Mouse (Mus musculus) kidney, embryonic 14.5 days (tissue): Measurements from ENCODE around the gene Wdr66. TPM values are rescaled to one million over a fixed set of nuclear protein-coding genes. Genes with fewer than 3 reads are reported as not detected.
A peak's percentile ranks its signal among the peaks of the same experiment; 100 is the strongest.

Experiments used
- ATAC-seq: fragments of 200-750 bp; cut with Nextera tagmentation; 2 replicates; pipeline ENCODE4 v1.8.0; 2017; ENCODE audit warnings: moderate number of reproducible peaks, mild to moderate bottlenecking, moderate TSS enrichment, moderate library complexity; ENCODE audit not compliant: low FRiP score, low TSS enrichment
- H3K27ac ChIP-seq: fragments of 300-500 bp; sonication (generic); 2 replicates; pipeline ENCODE4 v1.5.1; 2014; ENCODE audit warnings: low read depth, mild to moderate bottlenecking, low read length, moderate library complexity, mixed read lengths
- H3K27me3 ChIP-seq: fragments of 300-500 bp; sonication (generic); 2 replicates; pipeline ENCODE4 v1.6.1; 2014; ENCODE audit warnings: mild to moderate bottlenecking, low read length; ENCODE audit not compliant: control insufficient read depth, insufficient read depth
- H3K36me3 ChIP-seq: fragments of 300-500 bp; sonication (generic); 2 replicates; pipeline ENCODE4 v1.6.1; 2014; ENCODE audit warnings: low read length, mixed read lengths; ENCODE audit not compliant: control insufficient read depth, insufficient read depth
- H3K4me1 ChIP-seq: fragments of 300-500 bp; sonication (generic); 2 replicates; pipeline ENCODE4 v1.6.1; 2014; ENCODE audit warnings: low read length, mixed read lengths; ENCODE audit not compliant: control insufficient read depth, insufficient read depth
- H3K4me2 ChIP-seq: fragments of 300-500 bp; sonication (generic); replicated peaks from 2 replicates; pipeline ENCODE4 v1.6.1; 2014; ENCODE audit warnings: low read depth, mild to moderate bottlenecking, low read length
- H3K4me3 ChIP-seq: fragments of 300-500 bp; sonication (generic); 2 replicates; pipeline ENCODE4 v1.5.1; 2014; ENCODE audit warnings: mild to moderate bottlenecking, low read length
- H3K9ac ChIP-seq: fragments of 300-500 bp; sonication (generic); 2 replicates; pipeline ENCODE4 v1.6.1; 2014; ENCODE audit warnings: low read depth, mild to moderate bottlenecking, low read length, moderate library complexity
- H3K9me3 ChIP-seq: fragments of 300-500 bp; sonication (generic); 2 replicates; pipeline ENCODE4 v1.6.1; 2016; ENCODE audit warnings: low read length; ENCODE audit not compliant: control insufficient read depth
- WGBS: fragments of 180-500 bp; shearing (Covaris S2); extraction: QIAGEN DNeasy Blood & Tissue Kit; methylation state at CpG from one replicate; pipeline ENCODE4 v1.1.7; 2014; 5-methylcytosine and 5-hydroxymethylcytosine counted together
- polyA plus RNA-seq: library from polyadenylated mRNA; unstranded; fragments of >200 nt; fragmentation: Nextera tagmentation; extraction: Ambion mirVana; gene quantifications from 2 replicates; pipeline ENCODE4 v1.2.1, GENCODE M21; 2014

The Wdr66 gene
- polyA plus RNA-seq, 1 experiment from 2014 or later: 2.7 TPM

DNA sequence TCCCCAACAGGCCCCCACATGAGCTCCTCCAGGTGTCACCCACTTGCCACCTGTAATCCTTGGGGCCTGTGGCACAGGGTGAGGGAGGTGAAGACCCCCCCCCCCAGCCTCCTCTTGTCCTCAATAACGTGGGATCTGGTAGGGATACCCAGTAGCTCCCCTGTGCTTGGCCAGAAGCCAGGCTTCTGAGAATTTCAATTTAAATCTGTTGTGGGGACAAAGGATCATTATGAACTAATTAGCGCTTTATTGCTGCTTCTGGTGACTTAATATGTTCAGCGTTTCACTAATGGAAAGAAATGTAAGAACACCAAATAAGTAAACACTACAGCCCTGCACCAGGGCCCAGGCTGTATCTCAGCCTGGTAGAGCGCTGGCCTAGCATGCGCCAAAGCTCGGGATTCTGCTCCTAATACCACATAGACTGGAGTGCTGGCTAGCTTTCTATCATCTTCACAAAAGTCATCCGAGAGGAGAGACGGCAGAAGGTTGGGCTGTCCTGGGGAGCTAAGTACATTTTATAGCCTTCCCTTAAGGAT lies 48.7 kb downstream of the Wdr66 start:
- no peak overlapping the region for H3K9ac ChIP-seq
- H3K36me3 ChIP-seq: no peaks in the 10 kb centered on the region
- WGBS: 68% methylated on average over 8 of the region's 8 CpGs
- H3K27ac ChIP-seq: no peak overlapping the region
- ATAC-seq: no peak
- H3K4me1 ChIP-seq: peaks cover 17% of the 10 kb centered on the region
- H3K4me2 ChIP-seq: no peak overlapping the region; the same call in 1 of the 2 replicates
- no peaks in the 10 kb centered on the region for H3K27me3 ChIP-seq
- no peaks in the 10 kb centered on the region for H3K9me3 ChIP-seq
- no peak overlapping the region for H3K4me3 ChIP-seq

- Histone ChIP-seq H3K4me3 (no peak overlapping the region), H3K27me3 (no peaks in the 10 kb centered on the region), H3K4me1 (peaks cover 17% of the 10 kb centered on the region), H3K36me3 (no peaks in the 10 kb centered on the region), H3K9ac (no peak overlapping the region), H3K9me3 (no peaks in the 10 kb centered on the region), H3K4me2 (no peak overlapping the region), H3K27ac (no peak overlapping the region)
- ATAC-seq: 0 out of 2 replicates have a peak, but pooled peaks have one; percentile 43
- 58% methylated on average over 20 of the region's 20 CpGs for WGBS
These were observed 50.0 kb downstream of the Wdr66 start for GRCm38 (mm10) chr5:123301780-123302521.

DNA sequence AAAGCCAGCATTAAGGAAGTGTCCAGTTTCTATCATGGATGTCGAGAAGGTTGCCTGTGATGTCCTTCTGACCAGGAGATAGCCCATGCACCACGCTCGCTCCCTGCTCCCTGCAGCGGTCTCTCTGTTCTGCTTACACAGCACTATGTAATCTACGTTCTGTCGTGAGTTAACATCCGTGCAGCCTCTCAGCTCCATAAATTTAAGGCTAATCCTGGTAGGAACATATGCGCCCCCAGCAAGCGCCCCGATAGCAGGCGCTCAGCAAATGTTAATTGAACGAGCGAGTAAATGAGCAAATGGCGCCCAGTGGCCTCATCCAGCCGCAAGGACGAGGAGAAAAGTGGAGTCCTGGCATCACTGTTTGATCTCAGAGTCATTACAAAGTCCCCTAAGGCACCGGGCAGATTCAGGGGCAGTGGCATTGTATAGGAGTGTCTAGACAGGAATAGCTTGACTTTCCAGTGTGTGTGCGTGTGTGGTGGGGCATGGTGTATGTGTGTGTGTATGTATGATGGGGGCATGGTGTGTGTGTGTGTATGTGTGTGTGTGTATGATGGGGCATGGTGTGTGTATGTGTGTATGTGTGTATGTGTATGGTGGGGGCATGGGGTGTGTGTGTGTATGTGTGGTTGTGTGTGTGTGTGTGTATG lies 55.9 kb downstream of the Wdr66 start:
- Histone ChIP-seq H3K4me1 (0 out of 2 replicates have a peak, but pooled peaks cover 11% of the 10 kb centered on the region), H3K4me3 (no peak overlapping the region), H3K9me3 (no peaks in the 10 kb centered on the region), H3K27me3 (no peaks in the 10 kb centered on the region), H3K36me3 (no peaks in the 10 kb centered on the region), H3K9ac (no peak overlapping the region), H3K4me2 (no peak overlapping the region), H3K27ac (no peak overlapping the region)
- 50% methylated on average over 18 of the region's 18 CpGs for WGBS
- ATAC-seq: no peak

DNA sequence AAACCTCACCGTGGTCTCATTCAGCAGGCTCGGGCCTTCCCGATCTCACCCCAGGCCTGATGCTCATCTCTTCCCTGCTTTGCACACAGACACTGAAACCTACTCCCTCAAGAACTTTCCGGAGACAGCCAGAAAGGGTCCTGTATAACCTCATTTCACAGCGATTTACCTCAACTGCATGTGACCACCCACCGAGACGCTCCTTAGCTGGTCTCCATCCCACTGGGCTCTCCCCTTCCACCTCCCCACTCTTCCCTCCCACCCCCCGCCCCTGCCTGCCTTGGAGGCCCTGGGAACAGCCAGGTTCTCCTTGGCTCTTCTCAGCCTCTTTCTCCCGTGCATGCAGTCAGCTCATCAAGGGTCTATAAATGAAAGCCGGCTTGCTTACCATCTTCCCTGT lies 57.9 kb downstream of the Wdr66 start:
- no peak overlapping the region for H3K4me2 ChIP-seq
- ATAC-seq: no peak

GRCm38 (mm10) chr5:123310221-123310620 lies 58.3 kb downstream of the Wdr66 start:
- ATAC-seq: no peak
- Histone ChIP-seq H3K4me3 (no peak overlapping the region), H3K4me2 (no peak overlapping the region), H3K27ac (no peak overlapping the region), H3K27me3 (no peaks in the 10 kb centered on the region), H3K4me1 (peaks cover 17% of the 10 kb centered on the region), H3K9me3 (no peaks in the 10 kb centered on the region), H3K9ac (no peak overlapping the region), H3K36me3 (no peaks in the 10 kb centered on the region)
- 44% methylated on average over 7 of the region's 7 CpGs for WGBS

More for the DNA sequence above, 57.9 kb downstream of the Wdr66 start:
- 27% methylated on average over 10 of the region's 10 CpGs for WGBS
- no peak overlapping the region for H3K4me3 ChIP-seq
- peaks cover 17% of the 10 kb centered on the region for H3K4me1 ChIP-seq
- no peaks in the 10 kb centered on the region for H3K9me3 ChIP-seq
- no peaks in the 10 kb centered on the region for H3K27me3 ChIP-seq
- H3K36me3 ChIP-seq: no peaks in the 10 kb centered on the region
- no peak overlapping the region for H3K27ac ChIP-seq
- no peak overlapping the region for H3K9ac ChIP-seq

GRCm38 (mm10) chr5:123313058-123313630 lies 61.2 kb downstream of the Wdr66 start:
- Histone ChIP-seq H3K36me3 (no peaks in the 10 kb centered on the region), H3K27me3 (no peaks in the 10 kb centered on the region), H3K9me3 (no peaks in the 10 kb centered on the region), H3K27ac (no peak overlapping the region), H3K4me3 (no peak overlapping the region), H3K4me2 (no peak overlapping the region), H3K4me1 (peaks cover 17% of the 10 kb centered on the region), H3K9ac (no peak overlapping the region)
- no peak for ATAC-seq
- whole genome bisulfite sequencing: 58% methylated on average over 12 of the region's 12 CpGs

DNA sequence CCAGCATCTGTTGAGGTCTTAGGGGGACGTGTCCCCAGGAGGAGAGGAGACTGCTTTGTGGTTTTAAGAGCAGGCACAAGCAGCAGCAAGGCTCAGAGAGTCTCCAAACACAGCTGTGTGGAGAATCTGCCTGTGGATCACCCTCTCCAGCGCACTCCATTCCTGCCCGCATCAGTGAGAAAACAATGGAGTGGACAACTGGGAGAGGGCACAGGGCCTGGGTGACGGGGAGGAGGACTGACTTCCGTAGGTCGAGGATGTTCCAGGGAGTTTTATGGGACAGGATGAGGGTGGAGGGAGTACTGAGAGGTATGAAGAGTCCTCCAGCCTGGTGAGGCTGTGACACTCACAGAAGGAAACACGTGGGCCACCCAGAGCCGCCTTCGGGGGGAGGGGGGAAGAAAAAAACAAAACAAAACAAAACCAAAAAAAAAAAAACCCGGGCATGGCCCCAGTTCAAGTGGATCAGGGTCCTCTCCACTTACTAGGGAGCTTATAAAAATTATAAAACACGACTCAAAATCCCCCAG lies 62.0 kb downstream of the Wdr66 start:
- WGBS: 35% methylated on average over 11 of the region's 11 CpGs
- Histone ChIP-seq H3K4me3 (no peak overlapping the region), H3K9me3 (no peaks in the 10 kb centered on the region), H3K4me1 (peaks cover 17% of the 10 kb centered on the region), H3K4me2 (no peak overlapping the region), H3K36me3 (no peaks in the 10 kb centered on the region), H3K27me3 (no peaks in the 10 kb centered on the region), H3K9ac (no peak overlapping the region), H3K27ac (no peak overlapping the region)
- no peak for ATAC-seq

DNA sequence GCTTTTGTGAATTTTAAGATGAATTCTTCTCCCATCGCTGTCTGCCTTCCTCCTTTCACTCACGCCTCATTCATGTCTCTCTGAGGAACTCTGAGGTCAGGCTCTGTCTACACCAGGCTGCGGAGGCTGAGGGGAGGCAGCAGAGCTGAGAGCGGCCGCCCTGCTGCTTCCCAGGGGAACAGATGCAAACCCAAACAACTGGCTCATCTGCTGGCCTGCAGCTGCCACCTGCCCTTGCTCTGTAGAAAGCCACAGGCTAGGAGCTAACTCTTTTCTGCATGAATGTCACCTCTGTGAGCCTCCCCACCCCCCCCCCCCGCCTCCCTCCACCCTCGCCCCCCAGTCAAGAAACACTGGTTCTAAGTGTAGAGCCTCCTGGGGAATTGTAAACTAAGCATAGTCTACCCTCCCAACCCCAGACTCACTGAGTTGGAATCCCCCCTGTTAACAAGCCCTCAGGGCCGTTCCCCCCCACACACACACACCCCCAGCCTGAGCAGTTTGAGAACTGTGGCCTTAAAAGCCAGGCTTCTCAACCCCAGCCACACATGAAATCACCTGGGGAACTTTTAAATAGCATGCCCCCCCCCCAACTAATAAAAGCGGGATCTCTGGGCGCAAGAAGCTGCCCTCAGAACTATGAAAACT lies 63.4 kb downstream of the Wdr66 start:
- H3K4me1 ChIP-seq: peaks cover 9% of the 10 kb centered on the region
- 40% methylated on average over 10 of the region's 10 CpGs for WGBS
- no peak overlapping the region for H3K4me3 ChIP-seq
- H3K36me3 ChIP-seq: no peaks in the 10 kb centered on the region
- no peaks in the 10 kb centered on the region for H3K9me3 ChIP-seq
- H3K27ac ChIP-seq: no peak overlapping the region
- H3K9ac ChIP-seq: no peak overlapping the region
- no peak overlapping the region for H3K4me2 ChIP-seq
- H3K27me3 ChIP-seq: no peaks in the 10 kb centered on the region
- ATAC-seq: no peak
